Mouse (Mus musculus): ENCODE results near the gene Styxl1. TPM values are rescaled to one million over a fixed set of nuclear protein-coding genes. Genes with fewer than 3 reads are reported as not detected.
A peak's percentile ranks its signal among the peaks of the same experiment; 100 is the strongest.

Styxl1 gene
- not detected in 2 replicates for polyA plus RNA-seq (2015; fragmentation: Nextera tagmentation; extraction: Ambion mirVana)

DNA sequence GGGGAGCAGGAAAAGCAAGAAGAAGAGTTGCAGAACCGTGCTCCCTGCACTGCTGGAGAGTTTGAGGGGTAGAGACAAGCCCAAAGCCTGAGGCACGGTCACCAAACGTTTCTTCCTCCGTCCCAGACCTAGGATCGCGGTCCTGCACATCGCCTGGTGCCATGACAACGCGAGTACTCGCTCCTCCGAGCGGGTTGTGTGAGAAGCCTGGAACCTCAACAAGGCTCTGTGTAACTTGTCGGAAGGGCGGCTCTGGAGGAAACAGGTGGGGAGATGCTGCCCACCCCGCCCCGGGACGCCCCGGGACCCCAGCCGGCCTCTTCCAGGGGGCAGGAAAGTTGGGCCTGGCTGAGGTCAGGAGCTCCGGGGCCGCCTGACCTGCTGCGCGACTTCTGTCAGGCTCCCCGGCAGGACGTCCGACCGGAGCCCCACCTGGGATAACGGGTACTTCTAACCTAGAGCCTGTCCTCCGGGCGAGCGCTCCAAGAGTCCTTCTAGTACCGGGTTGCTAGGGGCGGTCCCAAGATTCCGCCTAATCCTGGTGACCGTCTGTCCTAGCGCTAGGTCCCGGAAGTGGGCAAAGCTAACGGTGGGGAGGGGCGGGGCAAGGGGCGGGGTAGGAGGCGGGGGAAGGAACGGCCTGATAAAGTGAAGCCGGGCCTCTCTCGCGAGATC is at the start of gene Styxl1:
Gene Styxl1 (minus strand): TSS at position 590 of the 675 bp plus-strand sequence.
- no peak for DNase-seq
- H3K27me3 ChIP-seq: no peaks in the 10 kb centered on the region
- peak within 1 kb of the TSS; percentile 93 for H3K9ac ChIP-seq
- H3K9me3 ChIP-seq (replicated peaks): no peaks in the 10 kb centered on the region
- H3K4me2 ChIP-seq: peak within 1 kb of the TSS; percentile 90
- WGBS (ENCODE audit: insufficient replicate concordance): under 1% methylated on average over 45 of the region's 45 CpGs
- peak within 1 kb of the TSS; percentile 84 for H3K4me3 ChIP-seq (replicated peaks)
- peaks cover 23% of the 10 kb centered on the region for H3K36me3 ChIP-seq
- H3K27ac ChIP-seq: peak within 1 kb of the TSS; percentile 87
- ATAC-seq (ENCODE audit: low read depth): peak; percentile 91
- peaks cover 54% of the 10 kb centered on the region for H3K4me1 ChIP-seq (replicated peaks)

DNA sequence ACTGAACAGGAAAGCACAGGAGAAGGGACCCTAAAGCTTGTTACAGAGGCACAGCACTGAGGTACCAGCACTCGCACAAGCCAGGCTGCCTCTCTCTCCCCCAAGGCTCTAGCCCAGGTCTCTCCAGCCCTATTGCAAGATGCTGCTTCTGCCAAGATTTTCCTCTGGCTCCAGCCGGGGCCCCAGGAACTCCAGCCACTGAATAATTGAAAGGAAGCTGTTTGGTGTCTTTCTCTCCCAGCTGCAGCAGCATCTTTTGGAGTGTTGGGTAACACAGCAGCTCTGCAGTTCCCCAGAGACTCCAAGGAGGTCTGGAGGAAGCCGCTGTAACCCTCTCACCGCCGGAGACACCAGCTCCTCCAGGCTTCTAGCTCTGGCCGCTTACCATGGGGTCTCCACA is 48.0 kb upstream of the Styxl1 start:
- 33% methylated on average over 6 of the region's 6 CpGs for WGBS (ENCODE audit: insufficient replicate concordance)
- DNase-seq (no peak), ATAC-seq (ENCODE audit: low read depth) (no peak)
- Histone ChIP-seq H3K4me1 (replicated peaks) (no peaks in the 10 kb centered on the region), H3K27me3 (no peaks in the 10 kb centered on the region), H3K4me3 (replicated peaks) (no peak overlapping the region), H3K9me3 (replicated peaks) (no peaks in the 10 kb centered on the region), H3K36me3 (no peaks in the 10 kb centered on the region), H3K4me2 (no peak overlapping the region), H3K9ac (no peak overlapping the region), H3K27ac (no peak overlapping the region)

DNA sequence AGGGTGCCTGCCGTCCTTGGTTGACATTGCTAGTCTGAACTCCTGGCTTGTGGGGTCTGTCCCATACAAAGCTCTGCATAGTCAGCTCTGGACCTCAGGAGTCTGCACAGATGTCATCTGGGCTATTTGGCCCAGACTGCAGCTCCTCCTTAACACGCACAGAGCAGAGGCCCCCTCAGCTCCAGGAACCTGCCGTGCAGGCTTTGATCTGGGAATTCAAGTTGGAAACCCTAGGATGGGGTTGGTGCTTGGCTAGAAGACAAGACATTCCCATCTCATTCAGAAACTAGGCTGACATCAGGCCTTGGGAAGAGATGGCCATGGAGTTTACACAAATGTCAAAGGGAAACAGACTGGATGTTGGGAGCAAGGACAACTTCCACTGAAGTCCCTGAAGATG is 46.3 kb upstream of the Styxl1 start:
- DNase-seq: no peak

DNA sequence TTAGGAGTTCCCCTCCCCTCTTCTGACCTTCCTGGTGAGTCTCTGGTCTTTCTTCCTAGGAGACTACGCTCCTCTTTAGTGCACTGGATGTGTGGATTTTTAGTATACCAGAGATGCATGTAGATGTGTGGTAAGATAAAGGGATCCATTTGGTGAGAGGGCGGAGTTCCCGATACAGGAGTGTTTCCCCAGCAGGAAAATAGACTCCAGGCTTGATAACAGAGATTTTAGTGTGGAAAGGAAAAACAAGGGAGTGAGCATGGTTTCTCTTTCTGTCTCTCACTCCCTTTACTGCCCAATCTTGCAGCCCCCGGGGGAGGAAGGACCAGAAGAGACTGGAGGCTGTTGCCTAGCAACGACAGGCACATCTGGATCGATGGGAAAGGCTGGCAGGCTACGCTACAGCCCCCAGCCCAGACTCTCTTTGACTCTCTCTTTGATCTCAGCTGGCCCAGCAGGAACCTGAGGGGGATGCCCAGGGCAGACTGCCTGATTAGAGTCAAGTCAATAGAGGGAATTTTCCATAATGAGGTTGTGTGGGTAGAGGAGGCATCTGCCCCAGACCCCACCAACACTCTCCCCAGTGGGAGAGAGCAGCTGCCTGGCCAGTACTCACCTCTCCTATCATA is 44.2 kb upstream of the Styxl1 start:
- H3K4me2 ChIP-seq: no peak overlapping the region
- H3K4me3 ChIP-seq (replicated peaks): no peak overlapping the region
- H3K36me3 ChIP-seq: no peaks in the 10 kb centered on the region
- WGBS (ENCODE audit: insufficient replicate concordance): 30% methylated on average over 7 of the region's 7 CpGs
- no peak overlapping the region for H3K27ac ChIP-seq
- no peak overlapping the region for H3K9ac ChIP-seq
- H3K4me1 ChIP-seq (replicated peaks): no peaks in the 10 kb centered on the region
- H3K9me3 ChIP-seq (replicated peaks): no peaks in the 10 kb centered on the region
- DNase-seq (no peak), ATAC-seq (ENCODE audit: low read depth) (no peak)
- 0 out of 2 replicates have a peak, but pooled peaks cover 11% of the 10 kb centered on the region for H3K27me3 ChIP-seq

More for the DNA sequence above, 46.3 kb upstream of the Styxl1 start:
- no peak for ATAC-seq (ENCODE audit: low read depth)
- 46% methylated on average over 3 of the region's 3 CpGs for WGBS (ENCODE audit: insufficient replicate concordance)
- H3K9me3 ChIP-seq (replicated peaks): no peaks in the 10 kb centered on the region
- no peaks in the 10 kb centered on the region for H3K36me3 ChIP-seq
- no peak overlapping the region for H3K9ac ChIP-seq
- H3K4me1 ChIP-seq (replicated peaks): no peaks in the 10 kb centered on the region
- H3K27ac ChIP-seq: no peak overlapping the region
- no peak overlapping the region for H3K4me2 ChIP-seq
- H3K27me3 ChIP-seq: 0 out of 2 replicates have a peak, but pooled peaks cover 11% of the 10 kb centered on the region
- H3K4me3 ChIP-seq (replicated peaks): no peak overlapping the region

DNA sequence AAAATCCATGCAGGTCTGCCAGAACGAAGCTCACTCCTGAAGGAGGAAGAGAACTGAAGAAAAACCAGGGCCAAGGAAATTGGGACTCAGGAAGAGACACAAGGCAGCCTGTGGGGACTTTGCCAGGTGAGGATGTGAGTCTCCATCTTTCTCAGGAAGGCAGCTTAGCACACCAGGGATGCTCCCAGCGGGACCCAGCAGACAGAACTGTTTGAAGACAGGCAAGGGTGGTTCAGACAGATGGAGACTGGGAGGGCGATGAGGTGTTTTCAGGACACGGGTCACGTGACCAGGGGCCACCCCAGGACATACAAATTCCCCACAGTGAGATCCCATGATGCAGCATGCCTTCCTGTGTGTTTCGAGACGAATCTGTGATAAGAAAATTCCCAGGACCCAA is 40.3 kb upstream of the Styxl1 start:
- Histone ChIP-seq H3K4me1 (replicated peaks) (no peaks in the 10 kb centered on the region), H3K9ac (no peak overlapping the region), H3K4me3 (replicated peaks) (no peak overlapping the region), H3K36me3 (no peaks in the 10 kb centered on the region), H3K4me2 (no peak overlapping the region), H3K27ac (no peak overlapping the region), H3K27me3 (0 out of 2 replicates have a peak, but pooled peaks cover 11% of the 10 kb centered on the region), H3K9me3 (replicated peaks) (no peaks in the 10 kb centered on the region)
- 30% methylated on average over 7 of the region's 7 CpGs for WGBS (ENCODE audit: insufficient replicate concordance)
- DNase-seq: no peak
- ATAC-seq (ENCODE audit: low read depth): no peak

DNA sequence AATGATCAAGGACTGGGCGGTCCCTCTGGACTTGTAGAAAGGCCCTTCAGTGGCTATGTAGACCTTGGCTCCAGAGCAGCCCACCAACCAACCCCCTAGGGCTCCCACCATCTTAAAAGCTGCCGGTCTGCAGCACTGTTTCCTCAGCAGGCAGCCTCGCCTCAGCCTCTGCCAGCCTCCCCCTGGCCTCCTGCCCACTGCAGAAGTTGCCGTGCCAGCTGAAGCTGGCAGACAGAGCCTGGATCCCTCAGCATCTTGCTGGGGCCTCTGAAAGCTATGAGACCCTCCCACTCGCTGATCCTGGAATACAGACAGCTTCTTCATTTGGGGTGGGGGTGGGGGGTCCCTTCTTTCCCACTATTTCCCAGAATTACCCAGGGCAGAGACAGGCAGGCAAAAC is 34.8 kb upstream of the Styxl1 start:
- Histone ChIP-seq H3K9ac (no peak overlapping the region), H3K27me3 (no peaks in the 10 kb centered on the region), H3K9me3 (replicated peaks) (no peaks in the 10 kb centered on the region), H3K4me2 (no peak overlapping the region), H3K36me3 (no peaks in the 10 kb centered on the region), H3K27ac (no peak overlapping the region), H3K4me1 (replicated peaks) (no peaks in the 10 kb centered on the region), H3K4me3 (replicated peaks) (no peak overlapping the region)
- WGBS (ENCODE audit: insufficient replicate concordance): 49% methylated on average over 5 of the region's 5 CpGs
- DNase-seq (no peak), ATAC-seq (ENCODE audit: low read depth) (no peak)

DNA sequence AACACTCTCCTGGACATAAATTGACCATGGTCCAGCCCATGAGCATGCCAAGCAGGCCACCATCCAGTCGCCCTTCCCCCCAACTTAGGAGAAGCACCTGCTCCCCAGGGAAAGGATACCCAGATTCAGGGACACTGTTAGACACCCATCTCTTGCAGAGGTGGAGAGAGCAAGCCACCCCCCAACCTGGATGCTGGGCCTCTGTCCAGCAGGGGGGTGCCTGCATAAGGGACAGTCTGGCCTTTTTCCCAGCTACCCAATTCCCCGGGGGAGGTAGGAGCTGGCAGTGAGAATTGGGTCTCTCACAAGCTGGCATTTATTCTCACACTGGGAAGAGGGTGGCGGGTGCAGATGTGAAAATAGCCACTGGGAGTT is 29.1 kb upstream of the Styxl1 start:
- no peaks in the 10 kb centered on the region for H3K36me3 ChIP-seq
- H3K9me3 ChIP-seq (replicated peaks): no peaks in the 10 kb centered on the region

DNA sequence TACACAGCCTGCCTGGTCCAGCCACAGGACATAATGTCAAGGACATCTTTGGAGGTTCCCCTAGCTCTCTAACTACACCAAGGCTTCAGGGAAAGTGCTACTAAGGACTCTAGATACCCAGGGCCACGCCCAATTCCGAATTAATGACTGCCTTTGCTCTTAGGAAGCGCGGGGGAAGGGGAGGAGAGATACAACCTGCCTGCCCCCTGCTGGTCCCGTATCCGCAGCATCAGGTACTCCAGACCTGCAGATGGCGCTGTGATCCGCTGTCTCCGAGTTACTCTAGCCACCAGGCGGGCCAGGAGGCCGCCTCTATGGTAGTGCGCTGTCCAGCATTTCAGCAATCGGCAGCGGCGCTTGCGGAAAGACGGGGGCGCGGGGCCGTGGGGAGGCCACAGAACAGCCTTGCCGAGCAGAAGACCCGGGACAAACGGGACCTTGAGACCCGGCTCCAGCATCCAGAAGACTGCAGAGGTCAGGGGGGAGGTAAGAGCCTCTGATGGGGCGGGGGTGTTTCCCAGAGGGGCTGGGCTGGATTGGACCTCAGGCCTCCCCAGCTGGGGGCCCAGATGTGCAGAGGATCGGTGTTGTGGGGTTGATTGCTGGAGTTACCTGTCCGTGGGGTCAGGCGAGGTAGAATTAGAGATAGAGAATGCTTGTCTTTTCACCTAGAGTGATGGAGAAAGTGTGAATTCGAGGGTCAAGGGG is 28.5 kb upstream of the Styxl1 start, which contains the start of gene Srrm3:
Gene Srrm3 (plus strand): TSS at position 336 of the 708 bp plus-strand sequence.
- Histone ChIP-seq H3K4me1 (replicated peaks) (0 out of 2 replicates have a peak, but pooled peaks cover 2% of the 10 kb centered on the region), H3K4me3 (replicated peaks) (no peak within 1 kb of the TSS), H3K4me2 (no peak within 1 kb of the TSS), H3K27me3 (peaks cover 2% of the 10 kb centered on the region; the same call in 1 of the 2 replicates), H3K9me3 (replicated peaks) (no peaks in the 10 kb centered on the region), H3K27ac (no peak within 1 kb of the TSS), H3K36me3 (no peaks in the 10 kb centered on the region), H3K9ac (no peak within 1 kb of the TSS)
- ATAC-seq (ENCODE audit: low read depth) (no peak), DNase-seq (peak; percentile 77)
- WGBS (ENCODE audit: insufficient replicate concordance): 3% methylated on average over 29 of the region's 29 CpGs

More for the DNA sequence above, 29.1 kb upstream of the Styxl1 start:
- WGBS (ENCODE audit: insufficient replicate concordance): 39% methylated on average over 3 of the region's 3 CpGs
- H3K4me3 ChIP-seq (replicated peaks): no peak overlapping the region
- no peak overlapping the region for H3K9ac ChIP-seq
- no peaks in the 10 kb centered on the region; the same call in 1 of the 2 replicates for H3K27me3 ChIP-seq
- DNase-seq (no peak), ATAC-seq (ENCODE audit: low read depth) (no peak)
- H3K4me2 ChIP-seq: no peak overlapping the region
- no peak overlapping the region for H3K27ac ChIP-seq
- 0 out of 2 replicates have a peak, but pooled peaks cover 2% of the 10 kb centered on the region for H3K4me1 ChIP-seq (replicated peaks)

DNA sequence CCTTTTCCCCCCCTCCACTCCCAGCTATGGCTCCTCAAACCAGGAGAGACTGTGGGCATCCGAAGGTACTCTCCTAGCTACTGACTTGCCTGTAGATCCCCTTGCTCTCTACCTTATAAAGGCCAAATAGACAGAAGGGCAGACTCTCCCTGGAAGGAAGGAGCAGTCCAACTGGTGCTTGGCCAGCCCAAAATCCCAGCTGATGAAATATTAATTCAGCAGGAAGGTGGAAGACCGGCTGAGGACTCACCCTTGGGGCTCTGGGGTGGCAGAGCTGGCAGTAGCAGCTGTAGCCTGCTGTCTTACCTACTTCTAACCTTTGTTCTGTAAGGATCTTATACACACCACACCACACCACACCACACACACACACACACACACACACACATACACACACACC is 26.6 kb upstream of the Styxl1 start:
- no peak overlapping the region for H3K9ac ChIP-seq
- H3K4me1 ChIP-seq (replicated peaks): 0 out of 2 replicates have a peak, but pooled peaks cover 2% of the 10 kb centered on the region
- peaks cover 13% of the 10 kb centered on the region; the same call in 1 of the 2 replicates for H3K27me3 ChIP-seq
- H3K4me3 ChIP-seq (replicated peaks): no peak overlapping the region
- no peak overlapping the region for H3K4me2 ChIP-seq
- H3K27ac ChIP-seq: no peak overlapping the region
- DNase-seq (no peak), ATAC-seq (ENCODE audit: low read depth) (no peak)
- H3K9me3 ChIP-seq (replicated peaks): no peaks in the 10 kb centered on the region
- 52% methylated on average over 2 of the region's 2 CpGs for WGBS (ENCODE audit: insufficient replicate concordance)
- no peaks in the 10 kb centered on the region for H3K36me3 ChIP-seq

DNA sequence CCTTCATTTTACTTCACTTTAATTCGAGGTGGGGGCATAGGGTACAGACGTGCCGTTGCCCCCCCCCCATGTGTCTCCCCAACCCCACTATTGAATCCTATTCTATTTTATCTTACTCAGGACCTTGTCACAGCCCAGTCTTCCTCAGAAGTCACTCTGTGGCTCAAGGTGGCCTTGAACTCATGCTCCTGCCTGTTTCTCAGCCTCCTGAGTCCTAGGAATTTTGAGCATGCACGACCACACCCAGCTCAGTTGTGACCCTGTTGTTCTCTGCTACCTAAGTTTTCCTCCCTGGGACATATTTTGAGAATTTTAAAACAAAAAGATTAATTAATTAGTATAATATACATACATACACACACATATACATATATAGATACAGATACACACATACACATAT is 25.5 kb upstream of the Styxl1 start:
- 0 out of 2 replicates have a peak, but pooled peaks cover 2% of the 10 kb centered on the region for H3K4me1 ChIP-seq (replicated peaks)
- H3K4me3 ChIP-seq (replicated peaks): no peak overlapping the region
- DNase-seq (no peak), ATAC-seq (ENCODE audit: low read depth) (no peak)
- H3K9ac ChIP-seq: no peak overlapping the region
- no peaks in the 10 kb centered on the region for H3K9me3 ChIP-seq (replicated peaks)
- peaks cover 13% of the 10 kb centered on the region; the same call in 1 of the 2 replicates for H3K27me3 ChIP-seq
- H3K36me3 ChIP-seq: no peaks in the 10 kb centered on the region
- H3K4me2 ChIP-seq: no peak overlapping the region
- WGBS (ENCODE audit: insufficient replicate concordance): 59% methylated on average over 4 of the region's 4 CpGs
- H3K27ac ChIP-seq: no peak overlapping the region

DNA sequence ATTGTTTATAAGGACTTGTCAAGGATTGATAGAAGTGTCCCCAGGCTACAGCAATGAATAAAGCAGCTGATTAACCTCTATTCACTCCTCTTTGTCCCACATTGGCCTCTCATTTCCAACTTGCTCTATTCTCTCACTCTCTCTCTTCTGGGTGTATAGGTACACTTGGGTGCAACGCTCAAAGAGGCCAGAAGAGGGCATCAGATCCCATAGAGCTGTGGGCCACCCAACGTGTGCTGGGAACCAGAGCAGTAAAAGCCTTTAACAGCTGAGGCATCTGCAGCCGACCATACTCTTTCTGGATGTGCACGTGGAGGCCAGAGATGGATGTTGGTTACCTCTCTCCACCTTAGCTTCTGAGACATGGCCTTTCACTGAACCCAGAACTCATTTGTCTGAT is 24.9 kb upstream of the Styxl1 start:
- H3K4me1 ChIP-seq (replicated peaks): 0 out of 2 replicates have a peak, but pooled peaks cover 2% of the 10 kb centered on the region
- H3K9me3 ChIP-seq (replicated peaks): no peaks in the 10 kb centered on the region
- no peak for ATAC-seq (ENCODE audit: low read depth)
- no peak overlapping the region for H3K4me3 ChIP-seq (replicated peaks)
- H3K9ac ChIP-seq: no peak overlapping the region
- H3K27ac ChIP-seq: no peak overlapping the region
- no peaks in the 10 kb centered on the region for H3K36me3 ChIP-seq
- no peak overlapping the region for H3K4me2 ChIP-seq
- DNase-seq: no peak
- WGBS (ENCODE audit: insufficient replicate concordance): 34% methylated on average over 4 of the region's 4 CpGs
- peaks cover 13% of the 10 kb centered on the region; the same call in 1 of the 2 replicates for H3K27me3 ChIP-seq

Data from liver, embryonic 13.5 days (tissue).